Mouse (Mus musculus) cerebral cortex, adult 2 months (tissue): Measurements from ENCODE around the gene Uba2.

Experiments
- WGBS: fragments of 180-500 bp; shearing (Covaris S2); methylation state at CpG from one replicate; pipeline ENCODE4 v1.1.7; 2018; 5-methylcytosine and 5-hydroxymethylcytosine counted together

Gene Uba2

DNA sequence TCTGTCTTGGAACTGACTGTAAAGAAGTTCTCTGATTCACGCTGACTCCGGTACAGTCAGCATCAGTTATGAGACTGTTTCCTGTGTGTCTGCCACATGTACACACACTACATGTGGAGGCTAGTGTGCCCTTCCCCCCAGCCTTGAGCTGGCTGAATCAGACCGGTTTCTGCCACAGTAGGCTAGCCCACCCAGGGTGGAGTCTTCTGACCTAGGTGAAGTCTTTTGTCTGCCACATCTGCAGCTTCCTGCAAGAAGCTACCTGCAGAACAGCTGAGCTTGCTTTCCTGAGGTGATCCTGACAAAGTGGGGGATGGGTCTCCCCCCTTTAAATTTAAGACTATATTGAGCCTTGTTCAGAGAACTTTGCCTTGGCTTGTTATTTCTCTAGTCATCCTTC lies at the start of gene Uba2:
Gene Uba2, minus strand, starts transcription at position 146 of the 400 bp plus-strand sequence.
- WGBS: 78% methylated on average over 3 of the region's 3 CpGs

- 85% methylated on average over 1 of the region's 1 CpGs for WGBS
Observed at GRCm38 (mm10) chr7:34218496-34218895, 49.1 kb upstream of the Uba2 start.

DNA sequence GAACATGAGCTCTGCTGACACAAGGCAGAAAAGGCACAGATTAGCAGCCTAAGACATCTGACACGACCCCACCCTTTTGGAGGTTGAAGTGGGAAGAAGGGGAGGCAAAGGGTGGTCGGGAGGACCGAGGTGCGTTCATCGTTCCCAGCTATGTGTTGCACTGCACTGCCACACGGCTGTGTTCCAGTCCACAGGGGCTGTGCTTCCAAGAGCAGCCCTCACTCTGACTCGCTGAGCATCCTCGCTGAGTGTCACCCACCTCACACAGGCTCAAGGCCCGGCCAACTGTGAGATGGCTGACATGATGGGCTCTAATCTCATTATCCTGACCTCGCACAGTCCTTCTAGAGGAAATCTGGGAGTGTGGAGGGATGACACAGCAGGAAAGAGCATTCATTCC lies 47.1 kb upstream of the Uba2 start:
- WGBS: 93% methylated on average over 10 of the region's 10 CpGs

GRCm38 (mm10) chr7:34215481-34215880 lies 46.1 kb upstream of the Uba2 start:
- WGBS: 87% methylated on average over 9 of the region's 9 CpGs

- 61% methylated on average over 8 of the region's 8 CpGs for WGBS
Observed at GRCm38 (mm10) chr7:34214644-34215043, 45.2 kb upstream of the Uba2 start.

GRCm38 (mm10) chr7:34213281-34213680 lies 43.9 kb upstream of the Uba2 start:
- 83% methylated on average over 7 of the region's 7 CpGs for WGBS

GRCm38 (mm10) chr7:34208027-34208745 lies 38.8 kb upstream of the Uba2 start:
- WGBS: 87% methylated on average over 9 of the region's 9 CpGs

DNA sequence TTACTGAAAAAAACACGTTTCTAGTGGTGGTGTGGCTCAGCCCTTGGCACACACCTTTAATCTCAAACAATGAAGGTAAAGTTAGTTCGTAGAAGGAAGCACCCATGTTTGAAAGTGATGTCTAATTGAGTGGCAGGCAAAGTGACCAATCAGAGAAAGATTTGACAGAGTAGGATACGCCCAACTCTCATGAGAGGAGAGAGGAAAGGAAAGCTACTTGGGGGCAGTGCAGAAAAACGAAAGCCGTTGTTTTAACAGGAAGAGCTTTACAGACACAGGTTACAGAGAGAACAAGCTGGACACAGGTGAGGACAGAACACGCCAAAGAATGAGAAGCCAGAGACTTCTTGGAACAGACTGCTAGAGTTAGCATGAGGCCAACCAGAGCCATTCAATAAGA lies 36.9 kb upstream of the Uba2 start:
- 93% methylated on average over 6 of the region's 6 CpGs for WGBS

DNA sequence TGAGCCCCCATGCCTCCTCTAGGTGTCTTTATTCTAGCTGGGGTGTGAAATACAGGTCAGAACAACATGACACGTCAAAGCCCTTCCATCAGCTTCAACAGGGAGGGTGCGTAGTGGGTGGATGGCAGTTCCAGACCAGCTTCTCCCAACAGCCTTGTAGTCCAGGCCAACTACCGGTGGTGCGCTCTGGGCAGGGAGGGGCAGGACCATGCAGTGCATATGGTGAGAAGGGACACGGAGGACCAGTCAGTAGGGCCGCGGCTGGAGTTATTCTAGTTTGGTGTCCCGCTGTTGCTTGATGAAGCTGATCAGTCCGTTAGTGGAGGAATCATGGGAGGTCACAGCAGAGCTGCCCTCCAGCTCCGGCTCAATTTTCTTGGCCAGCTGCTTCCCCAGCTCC lies 32.7 kb upstream of the Uba2 start:
- WGBS: 90% methylated on average over 10 of the region's 10 CpGs

GRCm38 (mm10) chr7:34200829-34201228 lies 31.4 kb upstream of the Uba2 start:
- 97% methylated on average over 2 of the region's 2 CpGs for WGBS

- WGBS: 49% methylated on average over 3 of the region's 3 CpGs
Observed at GRCm38 (mm10) chr7:34198346-34198745, 28.9 kb upstream of the Uba2 start.

GRCm38 (mm10) chr7:34196132-34197128 lies 27.0 kb upstream of the Uba2 start, which contains the start of gene Pdcd2l:
Pdcd2l (minus strand) TSS chr7:34196661.
- 2% methylated on average over 70 of the region's 70 CpGs for WGBS

GRCm38 (mm10) chr7:34195632-34196031 lies 26.2 kb upstream of the Uba2 start:
- 44% methylated on average over 3 of the region's 3 CpGs for WGBS

DNA sequence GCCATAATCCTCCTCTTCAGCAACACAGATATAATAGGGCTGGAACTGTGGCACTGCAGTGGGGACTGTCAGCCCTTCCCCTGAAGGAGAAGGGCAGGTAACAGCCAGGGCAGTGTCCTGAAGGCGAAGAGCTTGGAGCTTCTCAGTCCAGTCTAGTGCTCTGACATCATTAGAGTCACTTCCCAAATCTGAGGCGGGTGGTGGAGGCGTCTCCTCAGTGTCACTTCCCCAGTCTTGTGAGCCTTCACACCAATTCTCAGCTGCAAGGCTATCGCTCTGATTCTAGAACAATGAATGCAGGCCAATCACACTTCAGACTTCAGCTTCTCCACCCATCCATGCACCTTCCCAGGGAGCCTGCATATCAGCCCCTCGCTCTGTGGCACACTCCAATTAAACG lies 23.4 kb upstream of the Uba2 start:
- 86% methylated on average over 6 of the region's 6 CpGs for WGBS

GRCm38 (mm10) chr7:34189376-34189989 lies 20.1 kb upstream of the Uba2 start:
- 79% methylated on average over 12 of the region's 12 CpGs for WGBS

DNA sequence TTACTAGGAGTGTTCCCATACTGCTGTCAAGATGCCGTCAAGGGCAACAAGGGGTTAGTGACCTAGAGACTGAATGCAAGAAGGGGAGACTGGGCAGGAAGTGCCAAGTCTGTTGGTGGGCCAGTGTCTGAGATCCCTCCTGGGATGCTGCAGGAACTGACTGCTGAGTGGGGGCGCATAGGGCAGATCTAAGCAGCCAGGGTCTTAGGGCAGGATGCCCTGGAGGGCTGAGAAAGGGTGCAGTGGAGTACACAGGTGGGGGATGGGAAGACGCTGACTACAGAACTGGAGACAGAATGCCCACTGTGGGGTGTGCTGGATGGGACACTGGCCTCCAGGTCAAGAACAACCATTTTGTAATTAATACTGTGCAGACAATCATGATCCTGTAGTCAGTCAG lies 14.4 kb upstream of the Uba2 start:
- 87% methylated on average over 3 of the region's 3 CpGs for WGBS

DNA sequence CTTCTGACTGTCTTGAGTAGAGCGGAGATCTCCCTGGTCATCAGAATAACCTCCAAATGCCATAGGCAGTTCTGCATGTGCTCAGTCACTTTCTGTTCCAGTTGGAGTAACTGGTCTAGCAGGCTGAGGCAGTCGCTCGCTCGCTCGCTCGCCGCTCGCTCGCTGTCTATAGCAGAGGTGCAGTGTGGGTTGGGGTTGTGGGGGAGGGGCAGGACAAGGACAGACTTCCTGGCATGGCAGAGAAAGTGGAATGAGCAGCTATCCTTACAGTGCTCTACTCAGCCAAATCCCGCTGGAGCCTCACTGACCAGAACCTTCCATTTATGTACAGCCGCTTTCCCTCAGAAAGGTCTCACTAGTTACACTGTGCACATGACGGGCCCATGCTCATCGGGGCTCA lies 14.0 kb upstream of the Uba2 start:
- WGBS: 91% methylated on average over 13 of the region's 13 CpGs

DNA sequence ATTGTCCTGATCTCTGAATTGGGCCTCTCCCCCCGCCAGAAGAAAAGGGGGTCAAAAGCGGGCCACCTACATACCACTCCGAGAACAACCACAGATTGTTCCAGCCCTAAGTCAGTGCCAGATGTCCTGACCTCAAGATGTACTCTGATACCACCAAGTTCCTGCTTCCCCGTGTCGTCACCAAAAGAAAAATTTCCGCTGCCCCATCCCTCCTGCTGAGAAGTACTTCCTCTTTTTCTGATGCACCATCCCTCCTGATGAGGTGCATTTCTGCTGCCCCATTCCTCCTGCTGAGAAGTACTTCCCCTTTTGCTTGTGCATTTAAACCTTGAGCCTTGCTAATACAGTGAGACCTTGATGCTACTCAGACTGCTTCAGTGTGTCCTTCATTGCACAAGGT lies 6.8 kb upstream of the Uba2 start:
- 78% methylated on average over 6 of the region's 6 CpGs for WGBS

GRCm38 (mm10) chr7:34172251-34172650 lies 2.9 kb upstream of the Uba2 start:
- WGBS: 77% methylated on average over 1 of the region's 1 CpGs

DNA sequence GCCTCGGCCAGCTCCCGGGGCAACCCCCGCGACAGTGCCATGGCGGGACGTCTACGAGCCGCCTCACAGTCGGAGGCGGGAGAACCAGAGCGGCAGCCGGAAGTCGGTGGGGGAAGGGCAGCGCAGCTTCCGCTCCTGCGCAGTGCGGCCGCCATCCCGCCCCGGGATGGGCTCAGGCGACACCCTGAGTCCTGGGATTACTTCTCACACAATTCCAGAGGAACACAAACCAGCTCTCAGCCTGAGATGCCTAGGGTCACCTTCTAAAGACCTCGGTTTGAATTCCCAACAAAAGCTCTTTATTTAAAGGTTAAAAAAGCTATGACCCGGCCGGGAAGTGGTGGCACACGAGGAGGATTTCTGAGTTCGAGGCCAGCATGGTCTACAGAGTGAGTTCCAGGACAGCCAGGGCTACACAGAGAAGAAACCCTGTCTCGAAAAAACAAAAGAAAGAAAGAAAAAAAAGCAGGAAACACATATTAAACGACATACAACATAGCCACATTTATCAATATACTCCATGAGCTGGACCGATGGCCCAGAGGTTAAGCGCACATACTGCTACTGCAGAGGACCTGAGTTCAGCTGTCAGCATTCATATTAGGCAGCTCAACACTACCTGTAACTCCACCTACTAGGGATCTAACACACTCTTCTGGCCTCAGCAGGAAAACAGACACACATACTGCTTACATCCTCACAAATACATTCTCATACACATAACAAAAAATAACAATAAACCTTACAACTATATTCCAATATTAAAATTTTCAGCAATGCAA lies 738 bp downstream of the Uba2 start:
- 9% methylated on average over 30 of the region's 30 CpGs for WGBS

DNA sequence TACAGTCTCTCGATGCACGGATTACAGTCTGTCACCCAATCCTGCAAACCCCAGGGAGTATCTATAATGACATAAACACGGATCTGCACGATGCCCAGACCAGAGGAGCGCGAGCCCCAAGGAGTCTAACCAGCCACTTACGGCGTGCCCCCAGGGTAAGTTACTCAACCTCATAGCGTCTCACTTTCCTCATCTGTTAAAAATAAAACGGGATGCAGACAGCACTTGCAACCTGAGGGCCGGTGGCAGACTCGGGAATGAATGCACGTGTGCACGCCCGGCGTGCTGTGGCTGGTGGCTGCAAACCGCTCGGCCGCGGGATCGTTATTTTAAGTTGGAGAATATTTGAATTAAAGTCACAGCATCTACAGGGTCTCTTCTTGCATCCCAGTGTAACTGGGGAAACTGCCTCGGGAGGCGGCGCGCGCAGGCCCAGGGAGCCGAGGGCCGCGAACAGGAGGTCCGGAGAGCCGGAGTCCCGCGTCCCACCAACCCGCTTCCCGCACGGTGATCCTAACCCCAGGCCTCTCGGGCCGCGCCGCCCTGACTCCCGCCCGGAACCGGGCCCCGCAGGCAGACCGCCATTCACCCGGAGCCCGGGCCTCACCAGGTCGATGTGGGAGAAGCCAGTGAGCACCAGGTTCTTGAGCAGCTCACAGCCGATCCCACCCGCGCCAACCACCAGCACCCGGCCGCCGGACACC lies 1.5 kb downstream of the Uba2 start:
- WGBS: under 1% methylated on average over 54 of the region's 54 CpGs
